Mouse (Mus musculus) limb, embryonic 14.5 days (tissue): Measurements from ENCODE around the gene Habp2. TPM values are rescaled to one million over a fixed set of nuclear protein-coding genes. Genes with fewer than 3 reads are reported as not detected.

Source experiments
- ATAC-seq: fragments of 200-750 bp; cut with Nextera tagmentation; 2 replicates; pipeline ENCODE4 v1.8.0; 2017; ENCODE audit warnings: low read depth, moderate number of reproducible peaks, moderate TSS enrichment; ENCODE audit not compliant: low FRiP score
- DNase-seq: peaks from one replicate; pipeline ENCODE4 v3.0.0-alpha.2; 2015; ENCODE audit warnings: low spot score
- H3K27ac ChIP-seq: fragments of 300-500 bp; sonication (generic); replicated peaks from 2 replicates; pipeline ENCODE4 v1.5.1; 2014; ENCODE audit warnings: low read depth, mild to moderate bottlenecking, low read length, moderate library complexity, mixed read lengths
- H3K27me3 ChIP-seq: fragments of 300-500 bp; sonication (generic); 2 replicates; pipeline ENCODE4 v1.6.1; 2014; ENCODE audit warnings: low read length, mixed read lengths; ENCODE audit not compliant: control insufficient read depth, insufficient read depth
- H3K36me3 ChIP-seq: fragments of 300-500 bp; sonication (generic); 2 replicates; pipeline ENCODE4 v1.6.1; 2014; ENCODE audit warnings: mild to moderate bottlenecking, low read length, moderate library complexity, mixed read lengths; ENCODE audit not compliant: control insufficient read depth, insufficient read depth
- H3K4me1 ChIP-seq: fragments of 300-500 bp; sonication (generic); 2 replicates; pipeline ENCODE4 v1.6.1; 2014; ENCODE audit warnings: antibody characterized with exemption, low read length, mixed read lengths; ENCODE audit not compliant: control insufficient read depth, insufficient read depth
- H3K4me2 ChIP-seq: fragments of 300-500 bp; sonication (generic); replicated peaks from 2 replicates; pipeline ENCODE4 v1.6.1; 2014; ENCODE audit warnings: low read depth, mild to moderate bottlenecking, low read length, moderate library complexity; ENCODE audit not compliant: severe bottlenecking
- H3K4me3 ChIP-seq: fragments of 300-500 bp; sonication (generic); replicated peaks from 2 replicates; pipeline ENCODE4 v1.5.1; 2014; ENCODE audit warnings: low read length
- H3K9ac ChIP-seq: fragments of 300-500 bp; sonication (generic); 2 replicates; pipeline ENCODE4 v1.6.1; 2014; ENCODE audit warnings: mild to moderate bottlenecking, low read depth, low read length, moderate library complexity; ENCODE audit not compliant: severe bottlenecking
- H3K9me3 ChIP-seq: fragments of 300-500 bp; sonication (generic); 2 replicates; pipeline ENCODE4 v1.6.1; 2016; ENCODE audit warnings: low read length; ENCODE audit not compliant: control insufficient read depth
- POLR2A ChIP-seq: fragments of 200-500 bp; IDR thresholded peaks from 2 replicates; pipeline ENCODE4 v1.8.0; 2012; ENCODE audit warnings: inconsistent platforms, mild to moderate bottlenecking, moderate library complexity, borderline replicate concordance; ENCODE audit not compliant: insufficient read depth, insufficient read length; ENCODE audit errors: extremely low read depth
- WGBS: fragments of 180-500 bp; shearing (Covaris S2); extraction: QIAGEN DNeasy Blood & Tissue Kit; methylation state at CpG from one replicate; pipeline ENCODE4 v1.1.7; 2014; 5-methylcytosine and 5-hydroxymethylcytosine counted together
- polyA plus RNA-seq, 2 experiments: library from polyadenylated mRNA; depleted of rRNA in 1 of 2; stranded (reverse) in 1 of 2; unstranded in 1 of 2; fragments of >200 nt; fragmentation: Nextera tagmentation in 1 of 2; extraction: Ambion mirVana in 1 of 2; gene quantifications; 2 replicates each; pipeline versions ENCODE4 v1.2.1 to v1.2.3; 2012 to 2014

The Habp2 gene
- polyA plus RNA-seq, 2 experiments = not detected

DNA sequence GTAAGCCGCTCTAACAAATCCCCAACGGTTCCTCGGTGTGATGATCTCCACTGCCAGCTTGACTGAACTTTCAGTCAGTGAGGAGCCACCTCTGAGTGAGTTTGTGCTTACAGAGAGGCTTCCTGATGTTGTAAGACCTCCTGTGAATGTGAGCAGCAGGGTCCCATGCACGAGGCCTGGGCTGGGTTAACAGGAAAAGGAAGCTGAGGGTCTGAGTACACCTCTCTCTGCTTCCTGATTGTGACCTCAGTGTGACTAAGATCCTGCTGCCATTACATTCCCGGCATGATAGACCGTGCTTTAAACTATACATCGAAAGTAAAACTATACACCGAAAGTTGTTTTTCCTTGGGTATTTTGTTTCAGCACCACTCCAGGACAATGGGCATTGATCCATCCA is 14.9 kb upstream of the Habp2 start:
- Histone ChIP-seq H3K4me3 (no peak overlapping the region), H3K27me3 (no peaks in the 10 kb centered on the region), H3K9me3 (no peaks in the 10 kb centered on the region), H3K36me3 (no peaks in the 10 kb centered on the region), H3K4me2 (no peak overlapping the region), H3K9ac (no peak overlapping the region), H3K27ac (no peak overlapping the region), H3K4me1 (no peaks in the 10 kb centered on the region)
- DNase-seq (no peak), ATAC-seq (no peak)
- no peak for TF ChIP-seq POLR2A
- 84% methylated on average over 8 of the region's 8 CpGs for WGBS

- Histone ChIP-seq H3K27ac (no peak overlapping the region), H3K9ac (no peak overlapping the region), H3K4me1 (no peaks in the 10 kb centered on the region), H3K4me2 (no peak overlapping the region), H3K9me3 (no peaks in the 10 kb centered on the region), H3K27me3 (no peaks in the 10 kb centered on the region), H3K36me3 (no peaks in the 10 kb centered on the region), H3K4me3 (no peak overlapping the region)
- WGBS = 52% methylated on average over 3 of the region's 3 CpGs
- DNase-seq = no peak
- ATAC-seq = no peak
- no peak for TF ChIP-seq POLR2A
Observed at GRCm38 (mm10) chr19:56277140-56277804, 9.7 kb upstream of the Habp2 start.

GRCm38 (mm10) chr19:56277951-56278350 is 9.0 kb upstream of the Habp2 start:
- H3K27ac ChIP-seq = no peak overlapping the region
- H3K36me3 ChIP-seq = no peaks in the 10 kb centered on the region
- no peak for TF ChIP-seq POLR2A
- no peak for ATAC-seq
- no peak for DNase-seq
- no peaks in the 10 kb centered on the region for H3K4me1 ChIP-seq
- no peak overlapping the region for H3K9ac ChIP-seq
- H3K4me2 ChIP-seq = no peak overlapping the region
- H3K9me3 ChIP-seq = no peaks in the 10 kb centered on the region
- H3K27me3 ChIP-seq = no peaks in the 10 kb centered on the region
- 83% methylated on average over 4 of the region's 4 CpGs for WGBS
- no peak overlapping the region for H3K4me3 ChIP-seq

DNA sequence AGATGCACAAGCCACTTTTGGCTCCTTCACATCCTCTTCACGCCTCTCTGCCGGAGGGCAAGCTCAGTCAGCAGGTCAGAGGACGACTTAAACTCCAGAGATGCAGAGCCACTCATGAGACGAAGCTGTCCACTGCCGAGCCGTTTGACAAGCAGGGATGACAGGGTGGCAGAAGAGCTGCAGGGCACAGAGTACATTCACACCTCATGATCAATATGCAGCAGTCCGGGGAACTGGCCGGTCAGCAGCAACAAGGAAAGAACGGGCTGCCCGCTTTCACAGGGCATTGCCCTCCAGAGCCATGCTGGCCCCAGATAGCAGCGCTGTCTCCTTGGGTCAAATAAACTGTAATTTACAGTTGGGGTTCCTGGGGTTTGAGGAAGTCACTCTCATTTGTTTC is 8.6 kb upstream of the Habp2 start:
- ATAC-seq = no peak
- Histone ChIP-seq H3K4me1 (no peaks in the 10 kb centered on the region), H3K27ac (no peak overlapping the region), H3K9ac (no peak overlapping the region), H3K4me3 (no peak overlapping the region), H3K27me3 (no peaks in the 10 kb centered on the region), H3K9me3 (no peaks in the 10 kb centered on the region), H3K4me2 (no peak overlapping the region), H3K36me3 (no peaks in the 10 kb centered on the region)
- no peak for DNase-seq
- no peak for TF ChIP-seq POLR2A
- WGBS = 76% methylated on average over 11 of the region's 11 CpGs

DNA sequence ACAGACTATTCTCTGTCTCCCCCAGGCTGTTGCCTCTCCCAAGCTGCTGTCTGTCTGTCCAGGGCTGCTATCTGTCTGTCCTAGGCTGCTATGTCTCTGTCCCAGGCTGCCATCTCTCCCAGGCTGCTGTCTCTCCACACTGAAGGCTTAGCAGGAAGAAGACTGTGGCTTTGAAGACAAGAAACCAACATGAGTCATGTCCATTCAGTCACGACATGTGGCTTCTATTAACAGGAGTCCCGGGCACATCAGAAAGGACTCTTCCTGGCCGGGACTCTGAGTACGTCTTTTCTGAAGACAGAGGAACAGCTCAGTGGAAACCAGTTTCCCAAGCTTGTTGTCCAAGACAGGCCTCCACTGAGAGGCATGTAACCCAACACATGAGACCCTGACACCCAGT is 1.7 kb upstream of the Habp2 start:
- DNase-seq (no peak), ATAC-seq (no peak)
- no peak overlapping the region for H3K4me2 ChIP-seq
- no peak overlapping the region for H3K9ac ChIP-seq
- H3K4me1 ChIP-seq = no peaks in the 10 kb centered on the region
- TF ChIP-seq POLR2A = no peak
- H3K4me3 ChIP-seq = no peak overlapping the region
- H3K27me3 ChIP-seq = no peaks in the 10 kb centered on the region
- no peaks in the 10 kb centered on the region for H3K36me3 ChIP-seq
- 30% methylated on average over 4 of the region's 4 CpGs for WGBS
- no peaks in the 10 kb centered on the region for H3K9me3 ChIP-seq
- H3K27ac ChIP-seq = no peak overlapping the region
